Mouse (Mus musculus): Measurements from ENCODE around the gene Hapln3.

Hapln3 gene

GRCm38 (mm10) chr7:79068231-79068630 is 62.6 kb downstream of the Hapln3 start:
- no peak for DNase-seq (ENCODE audit: low spot score)

DNA sequence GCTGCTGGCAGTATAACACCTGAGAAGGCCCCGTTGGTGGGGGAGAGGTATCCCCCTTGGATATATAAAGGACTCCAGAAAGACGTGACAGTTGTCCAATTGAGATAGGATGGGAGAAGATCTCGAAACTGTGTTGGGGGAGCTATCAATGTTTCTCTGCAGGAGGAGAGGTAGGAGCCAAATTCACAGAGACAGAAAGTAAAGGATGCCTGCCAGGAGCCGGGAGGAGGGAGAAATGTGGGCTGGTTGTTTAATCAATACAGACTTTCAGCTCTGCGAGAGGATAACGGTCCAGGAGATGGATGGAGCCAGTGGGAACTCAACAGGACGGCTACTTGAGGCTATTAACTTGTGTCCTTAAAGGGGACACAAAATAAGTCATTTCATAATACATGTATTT is 63.4 kb downstream of the Hapln3 start:
- no peak for DNase-seq (ENCODE audit: low spot score)

Measured in ovary, postnatal 10 days (tissue).